8 mouse cellular contexts compared by ENCODE assay signal in the genomic region with DNA sequence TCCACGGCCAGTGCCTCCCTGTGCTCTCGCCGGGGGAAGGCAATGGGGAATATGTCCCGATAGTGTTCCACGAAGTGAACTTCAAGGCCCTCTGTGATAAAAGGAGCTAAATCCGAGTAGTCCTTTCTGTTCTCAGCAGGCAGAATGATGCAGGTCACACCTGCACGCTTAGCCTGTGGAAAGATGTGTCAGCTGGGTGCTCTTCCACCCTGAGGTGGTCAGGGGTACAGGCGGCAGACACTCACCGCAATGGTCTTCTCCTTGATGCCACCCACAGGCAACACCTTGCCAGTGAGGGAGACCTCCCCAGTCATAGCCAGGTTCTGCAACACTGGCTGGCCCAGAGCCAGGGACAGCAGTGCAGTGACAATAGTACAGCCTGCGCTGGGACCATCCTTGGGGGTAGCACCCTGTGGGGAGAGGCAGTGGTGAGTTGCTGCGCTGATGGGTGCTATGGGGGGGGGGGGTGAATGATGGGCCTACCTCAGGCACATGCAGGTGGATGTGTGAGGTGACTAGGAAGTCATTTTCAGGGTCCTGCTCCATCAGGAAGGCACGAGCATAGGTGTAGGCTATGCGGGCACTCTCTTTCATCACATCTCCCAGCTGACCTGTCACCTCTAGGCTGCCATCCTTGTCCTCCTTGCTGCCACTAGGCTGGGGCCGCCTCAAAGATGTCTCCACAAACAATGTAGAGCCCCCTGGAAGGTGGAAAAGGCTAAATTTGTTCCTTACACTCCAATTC. TPM values are rescaled to one million over a fixed set of nuclear protein-coding genes. Genes with fewer than 3 reads are reported as not detected.
DNase-seq lines count a peak whose midpoint lies in the region; ATAC-seq and TF ChIP-seq lines count a peak whose summit lies in the region.

No protein-coding gene starts in this region.

- H3K9me3 ChIP-seq in MEL (replicated peaks; ENCODE audit: insufficient read depth, low read length), result no peaks in the 10 kb centered on the region
- H3K9me3 ChIP-seq in forebrain, embryonic 16.5 days (ENCODE audit: control insufficient read depth, low read length), result no peaks in the 10 kb centered on the region
- H3K9me3 ChIP-seq in stomach, postnatal 0 days (ENCODE audit: control insufficient read depth, low read length), result no peaks in the 10 kb centered on the region

- H3K36me3 ChIP-seq in kidney, adult 2 months (ENCODE audit: control insufficient read depth, insufficient read depth, low read length), result no peaks in the 10 kb centered on the region
- H3K36me3 ChIP-seq in MEL (ENCODE audit: control insufficient read depth in 1 of 2, insufficient read depth in 2 of 2, low read length in 2 of 2), result peaks cover 3 to 5% of the 10 kb centered on the region in 2 experiments; a peak in 3 of 4 replicates
- peaks cover 20% of the 10 kb centered on the region for H3K36me3 ChIP-seq in forebrain, embryonic 16.5 days (ENCODE audit: control insufficient read depth, insufficient read depth)
- H3K36me3 ChIP-seq in stomach, postnatal 0 days (ENCODE audit: control insufficient read depth, insufficient read depth, low read length), result peaks cover 20% of the 10 kb centered on the region

- TF ChIP-seq POLR2A in kidney, adult 2 months (IDR thresholded peaks at IDR 0.05; ENCODE audit: low read depth, low read length), result no peak
- TF ChIP-seq POLR2A in MEL (IDR thresholded peaks at IDR 0.05; ENCODE audit: control insufficient read depth in 1 of 2, insufficient read depth in 1 of 2, low read depth in 1 of 2, low read length in 2 of 2, poor library complexity in 1 of 2), result peak in 1 of 2 experiments; percentile 68; a peak in 1 of 4 replicates

- no peak for ATAC-seq in forebrain, embryonic 16.5 days
- ATAC-seq in stomach, postnatal 0 days (ENCODE audit: low FRiP score, low TSS enrichment), result no peak

- peak in 1 of 2 experiments; percentile 14; a peak in 1 of 4 replicates for TF ChIP-seq EP300 in MEL (IDR thresholded peaks at IDR 0.05; ENCODE audit: low read depth in 1 of 2, low read length in 2 of 2)
- TF ChIP-seq EP300 in stomach, postnatal 0 days (optimal IDR thresholded peaks at IDR 0.05), result no peak

- 18% methylated on average over 14 of the region's 14 CpGs for WGBS in kidney, adult 2 months
- WGBS in forebrain, embryonic 16.5 days, result 27% methylated on average over 14 of the region's 14 CpGs
- WGBS in stomach, postnatal 0 days, result 18% methylated on average over 14 of the region's 14 CpGs

- no peaks in the 10 kb centered on the region for H3K27me3 ChIP-seq in kidney, adult 2 months (replicated peaks; ENCODE audit: control insufficient read depth, insufficient read depth, low read length)
- no peaks in the 10 kb centered on the region for H3K27me3 ChIP-seq in MEL (ENCODE audit: control insufficient read depth in 1 of 2, insufficient read depth in 2 of 2, low read length in 2 of 2)
- H3K27me3 ChIP-seq in forebrain, embryonic 16.5 days (replicated peaks; ENCODE audit: control insufficient read depth, insufficient read depth, low read length), result no peaks in the 10 kb centered on the region
- H3K27me3 ChIP-seq in stomach, postnatal 0 days (ENCODE audit: control insufficient read depth, insufficient read depth, low read length), result no peaks in the 10 kb centered on the region

- peak overlapping the region; percentile 77 for H3K9ac ChIP-seq in MEL (ENCODE audit: control insufficient read depth, low read depth, low read length, poor library complexity, severe bottlenecking)
- H3K9ac ChIP-seq in forebrain, embryonic 16.5 days (replicated peaks; ENCODE audit: low read depth, low read length), result peak overlapping the region; percentile 74
- H3K9ac ChIP-seq in stomach, postnatal 0 days (ENCODE audit: low read length), result peak overlapping the region; percentile 85

- no peak for TF ChIP-seq RAD21 in MEL (IDR thresholded peaks at IDR 0.05; ENCODE audit: low read depth, low read length)

- DNase-seq in kidney, adult 2 months, result no peak
- DNase-seq in kidney, adult 11 months, result no peak
- DNase-seq in MEL (ENCODE audit: low read depth, low spot score) (peak; percentile 78), liver (peak; percentile 29)
- peak; percentile 39 for DNase-seq in stomach, postnatal 0 days (ENCODE audit: low spot score)
- no peak for DNase-seq in left cerebral cortex, adult 8-10 months (ENCODE audit: low spot score in 2 of 2)
- no peak for DNase-seq in right cerebral cortex, adult 18-20 months

- H3K27ac ChIP-seq in kidney, adult 2 months (ENCODE audit: insufficient read depth, low read depth, low read length), result no peak overlapping the region
- peak overlapping the region; percentile 65 for H3K27ac ChIP-seq in MEL (ENCODE audit: control insufficient read depth, low read depth, low read length)
- H3K27ac ChIP-seq in forebrain, embryonic 16.5 days (ENCODE audit: low read length), result no peak overlapping the region
- H3K27ac ChIP-seq in stomach, postnatal 0 days (replicated peaks), result peak overlapping the region; percentile 96; the same call in 1 of the 2 replicates

- H3K4me1 ChIP-seq in kidney, adult 2 months (ENCODE audit: control insufficient read depth, insufficient read depth, low read length), result peaks cover 11% of the 10 kb centered on the region; the same call in 1 of the 2 replicates
- H3K4me1 ChIP-seq in MEL (ENCODE audit: control insufficient read depth in 1 of 2, insufficient read depth in 2 of 2, low read length in 2 of 2), result peaks cover 0 to 13% of the 10 kb centered on the region in 2 experiments; a peak in 2 of 4 replicates
- peaks cover 25% of the 10 kb centered on the region for H3K4me1 ChIP-seq in forebrain, embryonic 16.5 days (replicated peaks; ENCODE audit: control insufficient read depth, insufficient read depth, low read length)
- H3K4me1 ChIP-seq in stomach, postnatal 0 days (replicated peaks; ENCODE audit: control insufficient read depth, insufficient read depth), result peaks cover 4% of the 10 kb centered on the region; the same call in 1 of the 2 replicates

- peak overlapping the region; percentile 61 for H3K4me3 ChIP-seq in kidney, adult 2 months (ENCODE audit: insufficient read depth, low read depth, low read length)
- H3K4me3 ChIP-seq in MEL (ENCODE audit: control insufficient read depth in 1 of 2, insufficient read depth in 1 of 2, low read depth in 2 of 2, low read length in 2 of 2), result peak overlapping the region; percentile 66 to 68
- H3K4me3 ChIP-seq in forebrain, embryonic 16.5 days (replicated peaks; ENCODE audit: low read length), result peak overlapping the region; percentile 71
- H3K4me3 ChIP-seq in stomach, postnatal 0 days (ENCODE audit: low read depth, low read length), result peak overlapping the region; percentile 81

- H3K79me2 ChIP-seq in MEL (ENCODE audit: control insufficient read depth, insufficient read depth, low read length, poor library complexity), result peaks cover 22% of the 10 kb centered on the region

- 0 out of 2 replicates have a peak, but pooled peaks have one; percentile 7 for TF ChIP-seq CTCF in kidney, adult 2 months (conservative IDR thresholded peaks at IDR 0.05; ENCODE audit: insufficient read depth, insufficient read length, low read depth, low read length)
- TF ChIP-seq CTCF in MEL (IDR thresholded peaks at IDR 0.05 in 2 of 3, conservative IDR thresholded peaks at IDR 0.05 in 1 of 3; ENCODE audit: control insufficient read depth in 1 of 3, insufficient read depth in 1 of 3, low read depth in 2 of 3, low read length in 3 of 3, poor library complexity in 1 of 3, severe bottlenecking in 1 of 3), result no peak; a peak in 1 of 6 replicates
- TF ChIP-seq CTCF in stomach, postnatal 0 days (IDR thresholded peaks at IDR 0.05; ENCODE audit: low read depth), result no peak

- H3K4me2 ChIP-seq in forebrain, embryonic 16.5 days (ENCODE audit: low read length), result peak overlapping the region; percentile 87
- H3K4me2 ChIP-seq in stomach, postnatal 0 days (replicated peaks; ENCODE audit: low read depth), result peak overlapping the region; percentile 77

RNA-seq across cellular contexts. Expression of a gene that starts 1.3 kb away (rescaled TPM):
- polyA plus RNA-seq in kidney, adult 2 months (2012; rRNA removed), result 1,850 and 1,975 TPM in 2 replicates
- 3,804 and 3,914 TPM in 2 replicates for total RNA-seq in MEL (2012; rRNA removed)
- polyA plus RNA-seq in MEL (2012; ENCODE audit: insufficient read depth in 1 of 2, insufficient read length in 2 of 2, low read depth in 1 of 2, low replicate concordance in 2 of 2, missing spikeins in 1 of 2), result 1,000 to 10,000 TPM in 1 of 2 experiments, not detected in 1; 2,385 TPM
- polyA plus RNA-seq in forebrain, embryonic 16.5 days (2015; fragmentation: Nextera tagmentation; extraction: Ambion mirVana), result 921 and 1,031 TPM in 2 replicates
- 2,079 and 2,215 TPM in 2 replicates for polyA plus RNA-seq in stomach, postnatal 0 days (2015; fragmentation: Nextera tagmentation; extraction: Ambion mirVana)
- 100 to 1,000 TPM; 351 to 461 (median 392) TPM for total RNA-seq in left cerebral cortex, adult 8-10 months (2022)

RNA-seq across cellular contexts. Expression of a gene that starts 5.0 kb away (rescaled TPM):
- polyA plus RNA-seq in kidney, adult 2 months (2012; rRNA removed), result 440 and 549 TPM in 2 replicates
- 281 and 334 TPM in 2 replicates for total RNA-seq in MEL (2012; rRNA removed)
- 100 to 1,000 TPM in 1 of 2 experiments, not detected in 1; 274 TPM for polyA plus RNA-seq in MEL (2012; ENCODE audit: insufficient read depth in 1 of 2, insufficient read length in 2 of 2, low read depth in 1 of 2, low replicate concordance in 2 of 2, missing spikeins in 1 of 2)
- polyA plus RNA-seq in forebrain, embryonic 16.5 days (2015; fragmentation: Nextera tagmentation; extraction: Ambion mirVana), result 167 and 179 TPM in 2 replicates
- 327 and 335 TPM in 2 replicates for polyA plus RNA-seq in stomach, postnatal 0 days (2015; fragmentation: Nextera tagmentation; extraction: Ambion mirVana)
- 100 to 1,000 TPM; 147 to 180 (median 158) TPM for total RNA-seq in left cerebral cortex, adult 8-10 months (2022)

RNA-seq across cellular contexts. Expression of a gene that starts 12.1 kb away (rescaled TPM):
- 123 and 128 TPM in 2 replicates for polyA plus RNA-seq in kidney, adult 2 months (2012; rRNA removed)
- total RNA-seq in MEL (2012; rRNA removed), result 162 and 203 TPM in 2 replicates
- polyA plus RNA-seq in MEL (2012; ENCODE audit: insufficient read depth in 1 of 2, insufficient read length in 2 of 2, low read depth in 1 of 2, low replicate concordance in 2 of 2, missing spikeins in 1 of 2), result 100 to 1,000 TPM; 197 to 296 TPM
- 48.2 and 48.6 TPM in 2 replicates for polyA plus RNA-seq in forebrain, embryonic 16.5 days (2015; fragmentation: Nextera tagmentation; extraction: Ambion mirVana)
- polyA plus RNA-seq in stomach, postnatal 0 days (2015; fragmentation: Nextera tagmentation; extraction: Ambion mirVana), result 25.8 and 27.5 TPM in 2 replicates
- 10 to 100 TPM; 52.3 to 61.3 (median 59.0) TPM for total RNA-seq in left cerebral cortex, adult 8-10 months (2022)

RNA-seq across cellular contexts. Expression of a gene that starts 13.4 kb away (rescaled TPM):
- polyA plus RNA-seq in kidney, adult 2 months (2012; rRNA removed), result 0.97 and 1.5 TPM in 2 replicates
- total RNA-seq in MEL (2012; rRNA removed), result 0.33 and 0.46 TPM in 2 replicates
- 1 to 10 TPM in 1 of 2 experiments, not detected in 1; 1.1 TPM for polyA plus RNA-seq in MEL (2012; ENCODE audit: insufficient read depth in 1 of 2, insufficient read length in 2 of 2, low read depth in 1 of 2, low replicate concordance in 2 of 2, missing spikeins in 1 of 2)
- 1.0 and 1.5 TPM in 2 replicates for polyA plus RNA-seq in forebrain, embryonic 16.5 days (2015; fragmentation: Nextera tagmentation; extraction: Ambion mirVana)
- 0.10 and 0.18 TPM in 2 replicates for polyA plus RNA-seq in stomach, postnatal 0 days (2015; fragmentation: Nextera tagmentation; extraction: Ambion mirVana)
- total RNA-seq in left cerebral cortex, adult 8-10 months (2022), result 1 to 10 TPM in 2 of 4 experiments, under 1 TPM in 2; 0.79 to 1.7 (median 1.0) TPM

RNA-seq across cellular contexts. Expression of a gene that starts 29.9 kb away (rescaled TPM):
- 67.6 and 87.0 TPM in 2 replicates for polyA plus RNA-seq in kidney, adult 2 months (2012; rRNA removed)
- 87.3 and 103 TPM in 2 replicates for total RNA-seq in MEL (2012; rRNA removed)
- 100 to 1,000 TPM in 1 of 2 experiments, not detected in 1; 203 TPM for polyA plus RNA-seq in MEL (2012; ENCODE audit: insufficient read depth in 1 of 2, insufficient read length in 2 of 2, low read depth in 1 of 2, low replicate concordance in 2 of 2, missing spikeins in 1 of 2)
- 121 and 133 TPM in 2 replicates for polyA plus RNA-seq in forebrain, embryonic 16.5 days (2015; fragmentation: Nextera tagmentation; extraction: Ambion mirVana)
- polyA plus RNA-seq in stomach, postnatal 0 days (2015; fragmentation: Nextera tagmentation; extraction: Ambion mirVana), result 34.7 and 38.6 TPM in 2 replicates
- 100 to 1,000 TPM; 131 to 154 (median 146) TPM for total RNA-seq in left cerebral cortex, adult 8-10 months (2022)

Comparison
In these comparisons a context has a peak if more than half of its experiments do, and no peak if none do; other contexts are left out.
1. DNase-seq: peak in MEL (single experiment), liver (single experiment) and stomach, postnatal 0 days (single experiment); none in kidney, adult 2 months (single experiment), kidney, adult 11 months (single experiment), left cerebral cortex, adult 8-10 months (0 of 2) and right cerebral cortex, adult 18-20 months (single experiment).
2. H3K27ac ChIP-seq: peak in MEL (single experiment) and stomach, postnatal 0 days (single experiment); none in kidney, adult 2 months (single experiment) and forebrain, embryonic 16.5 days (single experiment).
3. Peak in every context shown above with its lines, with median percentiles within 50 percentile points of each other: H3K4me3 ChIP-seq and H3K9ac ChIP-seq.